Mouse (Mus musculus) heart, adult 10 weeks (tissue): ENCODE measurements around the gene Med31. TPM values are rescaled to one million over a fixed set of nuclear protein-coding genes. Genes with fewer than 3 reads are reported as not detected.

Source experiments
- polyA plus RNA-seq: library from polyadenylated mRNA; stranded (reverse); fragments of 350-450 nt; fragmentation: Illumina TruSeq; extraction: RNeasy Lipid Tissue Mini Kit (QIAGEN cat#74804); gene quantifications from one replicate; pipeline ENCODE4 v1.2.3, GENCODE M21; 2014; ENCODE audit warnings: low read depth, low replicate concordance

Med31 gene
- 17.3 TPM for polyA plus RNA-seq

GRCm38 (mm10) chr11:72215410-72215797 lies at the start of gene Med31:
Med31 (minus strand) TSS chr11:72215592.

DNA sequence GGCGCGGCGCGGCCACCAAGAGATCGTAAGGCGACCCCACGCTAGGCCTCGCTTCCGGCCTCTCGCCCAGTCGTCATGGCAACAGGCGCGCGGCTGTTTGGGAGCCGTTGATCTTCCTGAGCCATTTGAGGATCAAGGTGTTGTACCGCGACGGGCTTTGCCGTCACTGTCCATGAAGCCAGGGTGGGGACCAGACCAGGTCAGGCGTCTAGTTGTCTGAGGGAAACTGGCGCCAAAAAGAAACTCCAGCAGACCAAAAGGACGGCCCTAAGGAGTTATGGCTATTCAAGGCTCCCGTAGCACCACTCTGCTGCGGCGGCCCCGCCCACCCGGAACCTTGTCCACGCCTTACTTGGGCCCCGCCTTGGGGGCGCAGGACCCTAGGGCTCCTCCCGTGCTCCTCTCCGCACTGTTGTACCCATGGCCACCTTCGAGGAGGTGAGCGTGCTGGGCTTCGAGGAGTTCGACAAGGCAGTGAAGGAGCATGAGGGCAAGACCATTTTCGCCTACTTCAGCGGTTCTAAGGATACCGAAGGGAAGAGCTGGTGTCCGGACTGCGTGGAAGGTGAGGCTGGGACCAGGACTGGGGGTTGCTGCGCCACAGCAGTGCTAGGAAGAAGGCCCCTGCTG lies 8.1 kb downstream of the Med31 start, which contains the start of the genes 4933427D14Rik and Txndc17:
Gene 4933427D14Rik (minus strand): TSS at position 256 of the 630 bp plus-strand sequence.
Gene Txndc17 (plus strand): TSS at position 344 of the 630 bp plus-strand sequence.

DNA sequence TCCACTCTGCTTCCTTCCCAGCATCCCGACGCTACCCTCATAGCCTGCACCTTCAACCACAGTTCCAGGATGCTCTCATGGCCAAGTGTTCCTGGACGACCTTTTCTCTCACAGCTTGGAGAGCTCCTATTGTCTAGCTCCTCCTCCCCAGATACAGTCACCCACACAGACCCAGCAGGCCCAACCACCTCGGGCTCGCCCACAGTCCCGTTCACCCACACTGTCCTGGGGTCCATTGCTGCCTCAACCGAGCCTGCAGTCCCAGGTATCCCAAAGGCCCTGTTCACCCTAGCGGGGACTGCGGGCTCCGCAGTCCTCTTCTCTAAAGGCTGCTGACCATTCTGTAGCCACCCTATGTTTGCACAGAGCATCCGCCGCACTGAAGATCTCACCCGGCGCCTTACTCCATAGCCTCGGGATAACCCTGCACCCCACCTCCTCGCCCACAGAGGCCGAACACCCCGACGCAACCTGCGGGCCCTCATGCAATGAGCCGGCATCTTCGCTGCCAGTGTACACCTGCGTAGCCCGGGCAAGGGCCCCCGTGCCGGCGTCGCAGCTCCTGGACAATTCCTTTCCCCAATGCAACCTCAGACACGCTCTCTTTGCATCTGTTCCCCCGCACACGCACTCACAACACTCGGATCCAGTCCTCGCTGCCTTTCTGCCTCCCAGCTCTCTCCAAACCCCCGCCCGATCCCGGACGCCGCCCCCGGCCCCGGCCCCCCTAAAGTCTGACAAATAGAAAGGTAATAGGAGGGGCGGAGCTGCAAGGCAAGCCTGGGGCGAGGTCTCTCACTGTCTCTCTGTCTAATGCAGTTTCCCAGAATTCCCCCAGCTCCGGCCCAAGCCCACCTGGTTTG lies 8.8 kb downstream of the Med31 start, which contains the start of gene Gm43951:
Gene Gm43951 (minus strand): TSS at position 500 of the 863 bp plus-strand sequence.

Other genes with a start within 250 kb of the Med31 start
- not detected for gene Aipl1, start 178.1 kb downstream of the Med31 start, polyA plus RNA-seq
- gene Pimreg, start 173.6 kb downstream of the Med31 start, polyA plus RNA-seq, result 0.39 TPM
- 3.9 TPM for gene Pitpnm3, start 79.8 kb downstream of the Med31 start, polyA plus RNA-seq
- gene Gm43951, start 8.8 kb downstream of the Med31 start, polyA plus RNA-seq, result not detected
- gene 4933427D14Rik, start 8.1 kb downstream of the Med31 start, polyA plus RNA-seq, result 2.6 TPM
- gene Txndc17, start 8.0 kb downstream of the Med31 start, polyA plus RNA-seq, result 79.8 TPM
- gene Slc13a5, start 51.6 kb upstream of the Med31 start, polyA plus RNA-seq, result not detected
- 24.4 TPM for gene Xaf1, start 86.0 kb upstream of the Med31 start, polyA plus RNA-seq
- not detected for gene Fbxo39, start 98.9 kb upstream of the Med31 start, polyA plus RNA-seq
- not detected for gene Tekt1, start 146.8 kb upstream of the Med31 start, polyA plus RNA-seq
- gene Smtnl2, start 196.1 kb upstream of the Med31 start, polyA plus RNA-seq, result 16.4 TPM
- gene Ggt6, start 219.9 kb upstream of the Med31 start, polyA plus RNA-seq, result not detected
- 37.6 TPM for gene Mybbp1a, start 225.8 kb upstream of the Med31 start, polyA plus RNA-seq